Mouse (Mus musculus) myocyte (in vitro differentiated cells): ENCODE results near the gene Wdr47.

ENCODE experiments used
- CEBPB ChIP-seq: IDR thresholded peaks from 2 replicates; pipeline ENCODE4 v1.6.1; 2011; ENCODE audit warnings: mild to moderate bottlenecking, moderate library complexity; ENCODE audit not compliant: poor library complexity, insufficient read depth, severe bottlenecking
- E2F4 ChIP-seq: IDR thresholded peaks from one replicate; pipeline ENCODE4 v1.6.1; 2011; ENCODE audit warnings: mild to moderate bottlenecking, control low read depth, moderate library complexity; ENCODE audit not compliant: insufficient read depth
- MAX ChIP-seq: IDR thresholded peaks from one replicate; pipeline ENCODE4 v1.6.1; 2011; ENCODE audit warnings: low read depth, mild to moderate bottlenecking, control low read depth
- POLR2A ChIP-seq: IDR thresholded peaks from one replicate; pipeline ENCODE4 v1.6.1; 2011; ENCODE audit warnings: low read depth, mild to moderate bottlenecking, control low read depth, moderate library complexity; ENCODE audit not compliant: insufficient read length
- TCF12 ChIP-seq: IDR thresholded peaks from one replicate; pipeline ENCODE4 v1.6.1; 2011; ENCODE audit warnings: mild to moderate bottlenecking, control low read depth; ENCODE audit not compliant: poor library complexity, insufficient read depth, severe bottlenecking
- USF1 ChIP-seq: IDR thresholded peaks from one replicate; pipeline ENCODE4 v1.6.1; 2011; ENCODE audit warnings: low read depth, mild to moderate bottlenecking, control low read depth, moderate library complexity

DNA sequence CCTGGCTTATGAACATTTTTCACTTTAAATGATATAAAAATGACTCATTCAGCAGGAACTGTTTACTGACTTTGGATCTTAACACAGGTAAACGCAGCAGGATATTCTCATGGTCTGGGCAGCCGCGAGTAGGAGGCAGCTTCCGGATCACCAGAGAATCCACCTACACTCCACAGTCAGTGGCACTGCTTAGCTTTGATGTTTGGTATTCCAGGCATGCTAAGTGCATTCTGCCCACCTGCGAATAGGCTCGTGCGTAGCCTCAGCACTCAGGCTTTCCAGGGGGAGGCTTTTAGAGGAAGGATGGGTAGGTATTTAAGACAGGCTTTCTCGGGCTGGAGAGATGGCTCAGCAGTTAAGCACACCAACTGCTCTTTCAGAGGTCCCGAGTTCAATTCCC, 103.2 kb downstream of the Wdr47 start:
- TF ChIP-seq MAX = no peak
- no peak for TF ChIP-seq USF1
- no peak for TF ChIP-seq CEBPB
- TF ChIP-seq E2F4 = no peak
- TF ChIP-seq POLR2A = no peak
- no peak for TF ChIP-seq TCF12
